Mouse (Mus musculus): ENCODE measurements around the gene Phlda3.

The Phlda3 gene

GRCm38 (mm10) chr1:135765645-135766591 lies at the start of gene Phlda3:
TSS of gene Phlda3 (plus strand) at chr1:135766119.
- in situ Hi-C loops (cut with MboI; ENCODE audit: low sequenced_read_pairs), result no loop called here

- in situ Hi-C loops (cut with MboI; ENCODE audit: low sequenced_read_pairs), result no loop called here
Measured at GRCm38 (mm10) chr1:135719486-135719885, 46.4 kb upstream of the Phlda3 start.

- in situ Hi-C loops (cut with MboI; ENCODE audit: low sequenced_read_pairs), result no loop called here
Measured at GRCm38 (mm10) chr1:135719983-135720382, 45.9 kb upstream of the Phlda3 start, which contains the start of gene Csrp1. TSS of gene Csrp1 (plus strand) at chr1:135720061.

- in situ Hi-C loops (cut with MboI; ENCODE audit: low sequenced_read_pairs), result no loop called here
Measured at GRCm38 (mm10) chr1:135723016-135723415, 42.9 kb upstream of the Phlda3 start.

- in situ Hi-C loops (cut with MboI; ENCODE audit: low sequenced_read_pairs), result no loop called here
Measured at GRCm38 (mm10) chr1:135724134-135724533, 41.8 kb upstream of the Phlda3 start.

- in situ Hi-C loops (cut with MboI; ENCODE audit: low sequenced_read_pairs), result no loop called here
Measured at GRCm38 (mm10) chr1:135725324-135725723, 40.6 kb upstream of the Phlda3 start.

- in situ Hi-C loops (cut with MboI; ENCODE audit: low sequenced_read_pairs), result no loop called here
Measured at GRCm38 (mm10) chr1:135725936-135726335, 40.0 kb upstream of the Phlda3 start.

GRCm38 (mm10) chr1:135728631-135729366 lies 37.1 kb upstream of the Phlda3 start:
- in situ Hi-C loops (cut with MboI; ENCODE audit: low sequenced_read_pairs), result no loop called here

- in situ Hi-C loops (cut with MboI; ENCODE audit: low sequenced_read_pairs), result no loop called here
Measured at GRCm38 (mm10) chr1:135729367-135729713, 36.6 kb upstream of the Phlda3 start.

GRCm38 (mm10) chr1:135729821-135730220 lies 36.1 kb upstream of the Phlda3 start:
- in situ Hi-C loops (cut with MboI; ENCODE audit: low sequenced_read_pairs), result no loop called here

GRCm38 (mm10) chr1:135730296-135730695 lies 35.6 kb upstream of the Phlda3 start:
- in situ Hi-C loops (cut with MboI; ENCODE audit: low sequenced_read_pairs), result no loop called here

- in situ Hi-C loops (cut with MboI; ENCODE audit: low sequenced_read_pairs), result no loop called here
Measured at GRCm38 (mm10) chr1:135731393-135731792, 34.5 kb upstream of the Phlda3 start.

- in situ Hi-C loops (cut with MboI; ENCODE audit: low sequenced_read_pairs), result no loop called here
Measured at GRCm38 (mm10) chr1:135731897-135732684, 33.8 kb upstream of the Phlda3 start.

GRCm38 (mm10) chr1:135734225-135734937 lies 31.5 kb upstream of the Phlda3 start:
- in situ Hi-C loops (cut with MboI; ENCODE audit: low sequenced_read_pairs), result no loop called here

GRCm38 (mm10) chr1:135735460-135735859 lies 30.5 kb upstream of the Phlda3 start:
- in situ Hi-C loops (cut with MboI; ENCODE audit: low sequenced_read_pairs), result no loop called here

- in situ Hi-C loops (cut with MboI; ENCODE audit: low sequenced_read_pairs), result no loop called here
Measured at GRCm38 (mm10) chr1:135744987-135745386, 20.9 kb upstream of the Phlda3 start.

GRCm38 (mm10) chr1:135746248-135746647 lies 19.7 kb upstream of the Phlda3 start:
- in situ Hi-C loops (cut with MboI; ENCODE audit: low sequenced_read_pairs), result no loop called here

- in situ Hi-C loops (cut with MboI; ENCODE audit: low sequenced_read_pairs), result no loop called here
Measured at GRCm38 (mm10) chr1:135752737-135753348, 13.1 kb upstream of the Phlda3 start.

GRCm38 (mm10) chr1:135755287-135755686 lies 10.6 kb upstream of the Phlda3 start:
- in situ Hi-C loops (cut with MboI; ENCODE audit: low sequenced_read_pairs), result no loop called here

- in situ Hi-C loops (cut with MboI; ENCODE audit: low sequenced_read_pairs), result no loop called here
Measured at GRCm38 (mm10) chr1:135755913-135756312, 10.0 kb upstream of the Phlda3 start.
